Mouse (Mus musculus) embryonic facial prominence, embryonic 14.5 days (tissue): Measurements from ENCODE around the gene Mief1. TPM values are rescaled to one million over a fixed set of nuclear protein-coding genes. Genes with fewer than 3 reads are reported as not detected.
A peak's percentile ranks its signal among the peaks of the same experiment; 100 is the strongest.

ENCODE experiments used
- ATAC-seq: fragments of 200-750 bp; cut with Nextera tagmentation; 2 replicates; pipeline ENCODE4 v1.8.0; 2017; ENCODE audit warnings: low read depth, moderate number of reproducible peaks, moderate TSS enrichment
- DNase-seq: peaks from one replicate; pipeline ENCODE4 v3.0.0-alpha.2; 2015; ENCODE audit warnings: low spot score
- H3K27ac ChIP-seq: fragments of 300-500 bp; sonication (generic); replicated peaks from 2 replicates; pipeline ENCODE4 v1.5.1; 2014; ENCODE audit warnings: low read depth, mild to moderate bottlenecking, low read length, moderate library complexity
- H3K27me3 ChIP-seq: fragments of 300-500 bp; sonication (generic); replicated peaks from 2 replicates; pipeline ENCODE4 v1.6.1; 2014; ENCODE audit warnings: low read length; ENCODE audit not compliant: control insufficient read depth, insufficient read depth
- H3K36me3 ChIP-seq: fragments of 300-500 bp; sonication (generic); 2 replicates; pipeline ENCODE4 v1.6.1; 2014; ENCODE audit warnings: low read length, mixed read lengths; ENCODE audit not compliant: control insufficient read depth, insufficient read depth
- H3K4me1 ChIP-seq: fragments of 300-500 bp; sonication (generic); 2 replicates; pipeline ENCODE4 v1.6.1; 2014; ENCODE audit warnings: antibody characterized with exemption, low read length; ENCODE audit not compliant: control insufficient read depth, insufficient read depth
- H3K4me2 ChIP-seq: fragments of 300-500 bp; sonication (generic); 2 replicates; pipeline ENCODE4 v1.6.1; 2014; ENCODE audit warnings: low read depth, mild to moderate bottlenecking, low read length, moderate library complexity, mixed read lengths
- H3K4me3 ChIP-seq: fragments of 300-500 bp; sonication (generic); 2 replicates; pipeline ENCODE4 v1.5.1; 2014; ENCODE audit warnings: low read depth, mild to moderate bottlenecking, low read length
- H3K9ac ChIP-seq: fragments of 300-500 bp; sonication (generic); 2 replicates; pipeline ENCODE4 v1.6.1; 2014; ENCODE audit warnings: low read depth, mild to moderate bottlenecking, low read length, moderate library complexity, mixed read lengths
- H3K9me3 ChIP-seq: fragments of 300-500 bp; sonication (generic); 2 replicates; pipeline ENCODE4 v1.6.1; 2016; ENCODE audit warnings: low read length; ENCODE audit not compliant: control insufficient read depth
- WGBS: fragments of 180-500 bp; shearing (Covaris S2); extraction: QIAGEN DNeasy Blood & Tissue Kit; methylation state at CpG from one replicate; pipeline ENCODE4 v1.1.7; 2014; 5-methylcytosine and 5-hydroxymethylcytosine counted together
- polyA plus RNA-seq: library from polyadenylated mRNA; unstranded; fragments of >200 nt; fragmentation: Nextera tagmentation; extraction: Ambion mirVana; gene quantifications from 2 replicates; pipeline ENCODE4 v1.2.1, GENCODE M21; 2014

Mief1 gene
- polyA plus RNA-seq: 27.9 and 30.0 TPM in 2 replicates

- peak within 1 kb of the TSS; percentile 80 for H3K27ac ChIP-seq
- WGBS: under 1% methylated on average over 27 of the region's 67 CpGs
- peak within 1 kb of the TSS; percentile 89 for H3K9ac ChIP-seq
- H3K9me3 ChIP-seq: no peaks in the 10 kb centered on the region
- H3K4me1 ChIP-seq: peaks cover 3% of the 10 kb centered on the region
- DNase-seq (peak; percentile 98), ATAC-seq (peak; percentile 97)
- H3K4me2 ChIP-seq: peak within 1 kb of the TSS; percentile 76
- no peaks in the 10 kb centered on the region for H3K27me3 ChIP-seq
- peak within 1 kb of the TSS; percentile 96 for H3K4me3 ChIP-seq
- peaks cover 32% of the 10 kb centered on the region for H3K36me3 ChIP-seq
These were observed at the start of gene Mief1 for GRCm38 (mm10) chr15:80233733-80234509. Gene Mief1 (plus strand): TSS chr15:80234018.

- WGBS: 81% methylated on average over 5 of the region's 5 CpGs
- no peaks in the 10 kb centered on the region for H3K9me3 ChIP-seq
- H3K4me1 ChIP-seq: no peaks in the 10 kb centered on the region
- DNase-seq (no peak), ATAC-seq (no peak)
- H3K9ac ChIP-seq: no peak overlapping the region
- H3K4me3 ChIP-seq: no peak overlapping the region
- H3K4me2 ChIP-seq: no peak overlapping the region
- H3K27ac ChIP-seq: no peak overlapping the region
- no peaks in the 10 kb centered on the region for H3K36me3 ChIP-seq
- no peaks in the 10 kb centered on the region for H3K27me3 ChIP-seq
These were observed 44.9 kb upstream of the Mief1 start for GRCm38 (mm10) chr15:80188927-80189326.

- WGBS: 75% methylated on average over 4 of the region's 4 CpGs
- no peak for ATAC-seq
These were observed 43.7 kb upstream of the Mief1 start for GRCm38 (mm10) chr15:80190075-80190474.

DNA sequence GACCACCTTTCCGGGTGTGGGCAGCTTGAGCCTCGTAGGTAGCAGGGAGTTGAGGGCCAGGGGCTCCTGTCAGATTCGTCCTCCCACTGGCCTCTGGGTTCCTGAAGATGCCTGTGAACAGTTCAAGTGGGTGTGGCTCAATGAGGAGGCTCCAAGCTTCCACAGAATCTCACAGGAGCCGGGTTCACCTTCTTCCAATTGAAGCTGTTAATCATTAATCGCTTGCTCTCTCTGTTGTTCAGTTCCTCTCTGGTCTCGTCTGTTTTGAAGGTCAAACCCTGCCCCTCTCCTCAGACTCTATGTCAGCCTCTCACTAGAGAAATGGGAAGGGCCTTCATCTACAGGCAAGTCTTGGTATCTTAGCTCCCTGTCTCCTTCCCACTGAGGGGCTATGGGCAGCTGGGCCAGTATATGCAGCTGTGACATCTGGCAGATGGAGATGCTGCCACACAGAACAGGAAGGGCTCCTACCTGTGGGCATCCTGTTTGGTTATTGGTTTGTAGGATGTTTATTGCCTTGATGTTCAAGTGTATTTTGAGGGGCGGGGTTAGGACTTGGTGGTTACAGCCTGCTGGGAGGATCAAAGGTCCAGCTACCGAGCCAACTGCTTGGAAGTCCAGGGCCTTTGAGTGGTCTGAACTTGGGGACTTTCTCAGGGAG, 42.1 kb upstream of the Mief1 start:
- no peak overlapping the region for H3K4me3 ChIP-seq
- no peaks in the 10 kb centered on the region for H3K9me3 ChIP-seq
- no peak overlapping the region for H3K27ac ChIP-seq
- no peak for DNase-seq
- H3K36me3 ChIP-seq: no peaks in the 10 kb centered on the region
- no peaks in the 10 kb centered on the region for H3K4me1 ChIP-seq
- no peak for ATAC-seq
- no peak overlapping the region for H3K9ac ChIP-seq
- no peaks in the 10 kb centered on the region for H3K27me3 ChIP-seq
- WGBS: 74% methylated on average over 8 of the region's 8 CpGs
- no peak overlapping the region for H3K4me2 ChIP-seq

More at GRCm38 (mm10) chr15:80190075-80190474, 43.7 kb upstream of the Mief1 start:
- Histone ChIP-seq H3K27me3 (no peaks in the 10 kb centered on the region), H3K4me2 (no peak overlapping the region), H3K36me3 (no peaks in the 10 kb centered on the region), H3K27ac (no peak overlapping the region), H3K9ac (no peak overlapping the region), H3K4me3 (no peak overlapping the region), H3K9me3 (no peaks in the 10 kb centered on the region), H3K4me1 (no peaks in the 10 kb centered on the region)
- DNase-seq: no peak

- ATAC-seq (no peak), DNase-seq (no peak)
- no peaks in the 10 kb centered on the region for H3K4me1 ChIP-seq
- H3K4me3 ChIP-seq: no peak overlapping the region
- WGBS: 98% methylated on average over 5 of the region's 6 CpGs
- H3K9me3 ChIP-seq: no peaks in the 10 kb centered on the region
- H3K27me3 ChIP-seq: no peaks in the 10 kb centered on the region
- no peaks in the 10 kb centered on the region for H3K36me3 ChIP-seq
- no peak overlapping the region for H3K9ac ChIP-seq
- H3K27ac ChIP-seq: no peak overlapping the region
- H3K4me2 ChIP-seq: no peak overlapping the region
These were observed 41.6 kb upstream of the Mief1 start for GRCm38 (mm10) chr15:80192246-80192585.

DNA sequence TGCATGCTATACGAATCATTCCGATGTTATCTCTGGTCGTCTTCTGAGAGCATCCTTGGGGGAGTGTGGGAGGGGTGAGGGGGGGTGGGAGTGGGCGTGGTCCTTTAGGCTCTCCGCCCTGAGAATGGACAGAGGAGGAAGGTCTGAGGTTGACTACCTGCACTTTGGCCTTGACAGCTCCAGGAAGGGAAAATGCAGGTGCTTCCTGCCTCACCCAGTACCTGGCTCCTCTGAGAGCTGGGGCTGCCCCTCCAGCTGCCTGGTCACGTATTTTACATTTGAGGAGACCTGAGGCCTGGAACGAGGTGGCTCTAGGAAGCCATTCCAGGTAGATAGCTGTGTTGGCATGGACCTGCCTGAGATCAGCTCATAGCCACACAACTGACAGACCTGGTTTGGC, 41.0 kb upstream of the Mief1 start:
- Histone ChIP-seq H3K4me2 (no peak overlapping the region), H3K9ac (no peak overlapping the region), H3K4me3 (no peak overlapping the region), H3K27ac (no peak overlapping the region), H3K36me3 (no peaks in the 10 kb centered on the region), H3K9me3 (no peaks in the 10 kb centered on the region), H3K27me3 (no peaks in the 10 kb centered on the region), H3K4me1 (no peaks in the 10 kb centered on the region)
- no peak for DNase-seq
- WGBS: 80% methylated on average over 7 of the region's 7 CpGs
- no peak for ATAC-seq

- H3K36me3 ChIP-seq: no peaks in the 10 kb centered on the region
- 73% methylated on average over 2 of the region's 2 CpGs for WGBS
- no peaks in the 10 kb centered on the region for H3K9me3 ChIP-seq
- H3K4me3 ChIP-seq: no peak overlapping the region
- no peaks in the 10 kb centered on the region; the same call in 1 of the 2 replicates for H3K4me1 ChIP-seq
- H3K27me3 ChIP-seq: no peaks in the 10 kb centered on the region
- no peak overlapping the region for H3K9ac ChIP-seq
- DNase-seq (no peak), ATAC-seq (no peak)
- no peak overlapping the region for H3K4me2 ChIP-seq
- no peak overlapping the region for H3K27ac ChIP-seq
These were observed 34.3 kb upstream of the Mief1 start for GRCm38 (mm10) chr15:80199556-80199955.

- H3K9ac ChIP-seq: no peak overlapping the region
- H3K36me3 ChIP-seq: no peaks in the 10 kb centered on the region
- H3K27ac ChIP-seq: no peak overlapping the region
- no peak overlapping the region for H3K4me3 ChIP-seq
- ATAC-seq: no peak
- H3K4me2 ChIP-seq: no peak overlapping the region
- WGBS: 85% methylated on average over 6 of the region's 6 CpGs
- no peaks in the 10 kb centered on the region for H3K9me3 ChIP-seq
- no peaks in the 10 kb centered on the region for H3K27me3 ChIP-seq
- H3K4me1 ChIP-seq: no peaks in the 10 kb centered on the region; the same call in 1 of the 2 replicates
- DNase-seq: no peak
These were observed 31.6 kb upstream of the Mief1 start for GRCm38 (mm10) chr15:80202111-80202775.
